Mouse (Mus musculus) urinary bladder, postnatal 4 days (tissue): ENCODE measurements at regions not wholly inside any gene's neighbourhood (a gene's known extent, or its start where the extent isn't known, plus 50 kb on each side); places are given as distances from the start of the nearest gene placed in this dataset.
"Not testable (repeated sequence)": the region's sequence is repeated elsewhere in the genome, so short reads cannot be mapped to it uniquely, and the experiment has no call there.

ENCODE experiments used
- DNase-seq, 2 experiments: peaks; one replicate each; pipeline ENCODE4 v3.0.0; 2021 to 2022; ENCODE audit warnings: low spot score in 2 of 2

- DNase-seq: no peak
Measured at GRCm38 (mm10) chr7:64101679-64102078, 52.0 kb upstream of the Trpm1 start.

- no peak for DNase-seq
Measured at GRCm38 (mm10) chr7:64099606-64100005, 54.0 kb upstream of the Trpm1 start.

GRCm38 (mm10) chr7:64090067-64090466 is 63.6 kb upstream of the Trpm1 start:
- DNase-seq: no peak

DNA sequence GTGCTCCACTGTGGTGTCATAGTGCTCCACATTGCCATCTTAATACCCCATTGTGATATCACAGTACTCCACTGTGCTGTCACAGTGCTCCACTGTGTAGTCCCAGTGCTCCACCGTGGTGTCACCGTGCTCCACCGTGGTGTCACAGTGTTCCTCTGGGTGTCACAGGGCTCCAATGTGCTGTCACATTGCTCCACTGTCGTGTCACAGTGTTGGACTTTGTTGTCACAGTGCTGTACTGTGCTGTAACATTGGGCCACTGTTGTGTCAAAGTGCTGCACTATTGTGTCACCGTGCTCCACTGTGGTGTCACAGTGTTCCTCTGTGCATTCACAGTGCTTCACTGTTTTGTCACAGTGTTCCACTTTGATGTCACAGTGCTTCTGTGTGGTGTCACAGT is 64.6 kb upstream of the Trpm1 start:
- DNase-seq: no peak

DNA sequence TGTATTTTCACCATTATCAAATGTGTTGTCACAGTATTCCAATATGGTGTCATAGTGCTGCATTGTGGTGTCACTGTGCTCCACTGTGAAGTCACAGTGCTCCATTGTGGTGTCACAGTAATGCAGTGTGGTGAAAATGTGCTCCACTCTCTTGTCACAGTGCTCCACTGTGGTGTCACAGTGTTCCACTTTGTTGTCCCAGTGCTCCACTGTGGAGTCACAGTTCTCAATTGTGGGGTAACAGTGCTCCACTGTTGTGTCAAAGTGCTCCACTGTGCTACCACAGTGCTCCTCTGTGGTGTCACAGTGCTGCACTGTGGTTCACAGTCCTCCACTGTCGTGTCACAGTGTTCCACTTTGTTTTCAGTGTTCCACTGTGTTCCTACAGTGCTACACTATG is 69.7 kb upstream of the Trpm1 start:
- DNase-seq: not testable (repeated sequence)

GRCm38 (mm10) chr7:64082651-64083050 is 71.0 kb upstream of the Trpm1 start:
- no peak for DNase-seq

DNA sequence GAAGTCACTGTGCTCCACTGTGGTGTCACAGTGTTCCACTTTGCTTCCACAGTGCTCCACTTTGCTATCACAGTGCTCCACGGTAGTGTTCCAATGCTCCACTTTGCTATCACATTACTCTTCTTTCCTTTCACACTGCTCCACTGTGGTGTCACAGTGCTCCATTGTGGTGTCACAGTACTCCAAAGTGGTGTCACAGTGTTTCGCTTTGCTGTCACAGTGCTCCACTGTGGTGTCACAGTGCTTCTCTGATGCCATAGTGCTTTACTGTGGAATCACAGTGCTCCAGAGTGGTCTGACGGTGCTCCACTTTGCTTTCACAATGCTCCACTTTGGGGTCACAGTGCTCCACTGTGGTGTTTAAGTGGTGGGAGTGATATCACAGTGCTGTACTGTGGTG is 71.4 kb upstream of the Trpm1 start:
- DNase-seq: no peak

GRCm38 (mm10) chr7:64081618-64082017 is 72.0 kb upstream of the Trpm1 start:
- no peak for DNase-seq

DNA sequence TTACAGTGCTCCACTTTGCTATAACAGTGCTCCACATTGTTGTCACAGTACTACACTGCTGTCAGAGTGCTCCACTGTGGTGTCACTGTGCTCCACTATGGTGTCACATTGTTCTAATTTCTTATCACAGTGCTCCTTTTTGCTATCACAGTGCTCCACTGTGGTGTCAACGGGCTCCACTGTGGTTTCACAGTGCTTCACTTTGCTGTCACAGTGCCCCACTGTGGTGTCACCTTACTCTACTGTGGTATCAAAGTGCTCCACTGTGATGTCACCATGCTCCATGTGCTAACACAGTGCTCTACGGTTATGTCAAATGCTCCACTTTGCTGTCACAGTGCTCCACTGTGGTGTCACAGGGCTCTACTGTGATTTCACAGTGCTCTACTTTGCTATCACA is 72.6 kb upstream of the Trpm1 start:
- DNase-seq: no peak

- DNase-seq: no peak
Measured at GRCm38 (mm10) chr7:64079301-64079700, 74.3 kb upstream of the Trpm1 start.

DNA sequence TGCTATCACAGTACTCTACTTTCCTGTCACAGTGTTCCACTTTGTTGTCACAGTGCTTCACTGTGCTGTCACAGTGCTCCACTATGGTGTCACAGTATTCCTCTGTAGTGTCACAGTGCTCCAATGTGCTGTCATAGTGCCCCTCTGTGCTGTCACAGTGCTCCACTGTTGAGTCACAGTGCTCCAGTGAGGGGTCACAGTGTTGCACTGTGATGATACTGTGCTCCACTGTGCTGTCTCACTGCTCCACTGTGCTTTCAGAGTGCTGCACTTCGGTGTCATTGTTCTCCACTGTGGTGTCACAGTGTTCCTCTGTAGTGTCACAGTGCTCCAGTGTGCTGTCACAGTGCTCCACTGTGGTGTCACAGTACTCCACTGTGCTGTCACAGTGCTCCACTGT is 75.0 kb upstream of the Trpm1 start:
- DNase-seq: peak in 1 of 2 experiments; percentile 8

DNA sequence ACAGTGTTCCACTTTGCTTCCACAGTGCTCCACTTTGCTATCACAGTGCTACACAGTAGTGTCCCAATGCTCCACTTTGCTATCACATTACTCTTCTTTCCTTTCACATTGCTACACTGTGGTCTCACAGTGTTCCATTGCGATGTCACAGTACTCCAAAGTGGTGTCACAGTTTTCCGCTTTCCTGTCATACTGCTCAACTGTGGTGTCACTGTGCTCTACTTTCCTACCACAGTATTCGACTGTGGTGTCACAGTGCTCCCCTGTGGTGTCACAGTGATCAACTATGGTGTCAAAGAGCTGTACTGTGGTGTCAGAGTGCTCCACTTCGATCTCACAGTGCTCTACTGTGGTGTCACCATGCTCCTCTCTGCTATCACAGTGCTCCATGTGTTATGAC is 76.1 kb upstream of the Trpm1 start:
- peak in 1 of 2 experiments; percentile 14 for DNase-seq

- peak in 1 of 2 experiments; percentile 11 for DNase-seq
Measured at GRCm38 (mm10) chr7:64076764-64077360, 76.8 kb upstream of the Trpm1 start.

GRCm38 (mm10) chr7:64075696-64076313 is 77.8 kb upstream of the Trpm1 start:
- peak in 1 of 2 experiments; percentile 12 for DNase-seq

- DNase-seq: peak; percentile 16 to 45
Measured at GRCm38 (mm10) chr7:64074661-64075234, 78.9 kb upstream of the Trpm1 start.

DNA sequence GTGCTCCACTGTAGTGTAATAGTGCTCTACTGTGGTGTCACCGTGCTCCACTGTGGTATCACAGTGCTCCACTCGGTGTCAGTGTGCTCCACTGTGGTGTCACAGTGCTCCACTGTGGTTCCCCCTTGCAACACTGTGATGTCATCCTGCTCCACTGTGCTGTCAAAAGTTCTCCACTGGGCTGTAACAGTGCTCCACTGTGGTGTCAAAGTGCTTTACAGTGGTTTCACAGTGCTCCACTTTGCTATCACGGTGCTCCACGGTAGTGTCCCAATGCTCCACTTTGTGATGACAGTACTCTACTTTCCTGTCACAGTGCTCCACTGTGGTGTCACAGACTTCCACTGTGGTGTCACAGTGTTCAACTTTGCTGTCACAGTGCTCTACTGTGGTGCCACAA is 79.4 kb upstream of the Trpm1 start:
- peak in 1 of 2 experiments; percentile 12 for DNase-seq

DNA sequence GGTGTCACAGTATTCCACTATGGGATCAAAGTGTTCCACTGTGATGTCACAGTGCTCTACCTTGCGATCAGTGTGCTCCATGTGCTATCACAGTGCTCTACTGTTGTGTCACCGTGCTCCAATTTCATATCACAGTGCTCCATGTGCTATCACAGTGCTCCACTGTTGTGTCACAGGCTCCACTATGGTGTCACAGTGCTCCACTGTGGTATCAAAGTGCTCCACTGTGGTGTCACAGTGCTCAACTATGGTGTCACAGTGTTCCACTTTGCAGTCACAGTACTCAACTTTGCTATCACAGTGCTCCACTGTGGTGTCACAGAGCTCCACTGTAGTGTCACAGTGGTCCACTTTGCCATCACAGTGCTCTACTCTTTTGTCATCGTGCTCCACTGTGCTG is 79.9 kb upstream of the Trpm1 start:
- no peak for DNase-seq

DNA sequence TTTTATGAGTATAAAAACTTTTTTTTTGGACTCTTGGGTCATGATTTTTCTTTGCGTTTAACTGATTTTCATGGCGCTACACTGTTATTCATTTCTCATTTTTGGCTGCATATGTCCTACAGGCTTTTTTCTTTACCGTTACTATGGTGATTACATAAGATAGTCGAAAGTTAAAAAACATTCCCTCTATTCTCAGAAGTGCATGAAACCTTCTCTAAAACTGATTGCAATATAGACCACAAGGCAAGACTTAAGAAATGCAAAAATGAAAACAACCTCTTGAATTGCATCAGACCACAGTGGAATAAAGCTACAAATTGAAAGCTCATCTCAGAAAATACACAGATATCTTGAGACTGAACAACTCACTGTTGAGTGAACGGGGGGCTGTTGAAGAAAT is 82.7 kb upstream of the Trpm1 start:
- no peak for DNase-seq

DNA sequence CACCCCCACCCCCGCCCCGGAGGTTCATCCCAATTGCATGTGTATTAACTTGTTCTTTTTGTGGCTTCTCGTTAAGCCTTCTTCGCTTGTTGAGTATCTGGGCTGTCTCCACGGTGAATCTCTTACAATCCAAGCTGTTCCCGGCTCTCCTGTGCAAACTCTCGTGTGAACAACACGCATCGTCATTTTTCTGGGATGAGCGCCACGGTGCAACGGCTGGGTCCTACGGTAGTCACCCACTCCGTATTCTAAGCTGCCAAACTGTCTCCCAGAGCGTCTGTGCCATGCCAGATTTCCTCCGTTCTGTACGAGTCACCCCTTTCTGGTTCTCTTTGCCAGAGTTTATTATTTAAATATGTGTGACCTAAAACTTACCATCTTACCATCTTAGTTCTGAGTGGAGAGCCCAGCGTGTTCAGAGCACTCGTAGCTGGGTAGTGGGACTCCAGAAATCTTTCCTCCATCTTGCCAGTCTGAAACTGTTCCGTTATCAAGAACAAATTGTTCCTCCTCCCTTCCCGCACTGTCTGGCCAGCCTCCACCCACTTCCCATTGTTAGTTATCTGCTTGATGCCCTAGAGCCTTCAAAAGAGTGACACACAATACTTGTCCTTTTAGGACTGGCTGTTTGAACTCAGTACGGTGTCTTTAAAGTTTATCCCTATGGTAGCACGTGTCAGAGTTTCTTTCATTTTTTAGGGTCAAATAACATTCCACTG is 87.9 kb upstream of the Trpm1 start:
- DNase-seq: no peak

- no peak for DNase-seq
Measured at GRCm38 (mm10) chr7:64064460-64065241, 89.0 kb upstream of the Trpm1 start.

DNA sequence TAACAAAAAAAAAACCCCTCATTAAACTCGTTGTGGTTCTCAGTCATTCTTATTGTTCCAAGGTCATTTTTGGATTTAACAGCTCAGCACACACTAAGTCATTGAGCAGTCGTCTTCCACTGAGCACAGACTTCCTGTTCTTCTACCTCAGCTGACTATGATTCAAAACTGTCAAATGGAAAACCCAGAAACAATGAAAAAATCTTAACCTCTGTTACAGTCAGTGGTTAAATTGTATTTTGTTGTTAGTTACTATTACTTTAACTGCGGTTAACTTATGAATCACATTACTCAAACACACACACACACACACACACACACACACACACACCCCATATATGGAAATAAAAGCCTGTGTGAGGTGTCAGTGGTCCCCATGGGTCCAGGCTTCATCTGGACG is 92.5 kb upstream of the Trpm1 start:
- DNase-seq: no peak

DNA sequence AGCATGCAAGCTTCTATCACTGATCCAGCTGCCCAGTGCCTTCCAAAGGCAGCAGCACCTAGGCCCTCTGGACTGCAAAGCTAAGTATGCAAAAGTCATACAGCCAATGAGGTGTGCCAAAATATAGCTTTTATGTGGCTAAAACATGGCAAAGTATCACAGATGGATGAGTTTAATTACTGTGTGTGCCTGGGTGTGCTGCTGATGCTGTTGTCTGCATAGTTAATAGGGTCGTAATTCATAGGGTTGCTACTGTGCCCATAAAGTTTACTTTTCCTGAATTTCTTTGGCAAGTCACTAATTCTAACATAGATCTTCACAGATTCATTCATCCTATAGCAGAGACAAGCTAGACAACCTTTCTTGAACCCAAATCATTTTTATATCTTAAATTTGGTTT is 93.1 kb upstream of the Trpm1 start:
- no peak for DNase-seq
